Mouse (Mus musculus) liver, embryonic 14.5 days (tissue): ENCODE data around the gene Mex3d. TPM values are rescaled to one million over a fixed set of nuclear protein-coding genes. Genes with fewer than 3 reads are reported as not detected.
A peak's percentile ranks its signal among the peaks of the same experiment; 100 is the strongest.

ENCODE experiments used
- ATAC-seq: fragments of 200-750 bp; cut with Nextera tagmentation; 2 replicates; pipeline ENCODE4 v1.8.0; 2017; ENCODE audit warnings: moderate number of reproducible peaks, mild to moderate bottlenecking, moderate library complexity; ENCODE audit not compliant: insufficient read depth
- DNase-seq, 3 experiments: peaks; one replicate each; pipeline ENCODE4 v3.0.0-alpha.2; 2012 to 2013; ENCODE audit warnings: low read depth in 3 of 3, low spot score in 3 of 3
- H3K27ac ChIP-seq: fragments of 300-500 bp; sonication (generic); 2 replicates; pipeline ENCODE4 v1.5.1; 2014; ENCODE audit warnings: moderate library complexity, mild to moderate bottlenecking, control low read depth, inconsistent platforms
- H3K27me3 ChIP-seq: fragments of 300-500 bp; sonication (generic); 2 replicates; pipeline ENCODE4 v1.6.1; 2014; ENCODE audit warnings: mild to moderate bottlenecking, low read length, moderate library complexity; ENCODE audit not compliant: control insufficient read depth, insufficient read depth
- H3K36me3 ChIP-seq: fragments of 300-500 bp; sonication (generic); replicated peaks from 2 replicates; pipeline ENCODE4 v1.6.1; 2014; ENCODE audit warnings: low read depth; ENCODE audit not compliant: control insufficient read depth, insufficient read depth
- H3K4me1 ChIP-seq, 2 experiments: fragments of 200-500 bp in 1 of 2; fragments of 300-500 bp in 1 of 2; sonication (generic) in 1 of 2; replicated peaks; 2 replicates each; pipeline ENCODE4 v1.6.1; 2012 to 2014; ENCODE audit warnings: antibody characterized with exemption in 1 of 2, inconsistent platforms in 1 of 2, low read length in 1 of 2; ENCODE audit not compliant: control insufficient read depth in 2 of 2, insufficient read depth in 2 of 2
- H3K4me2 ChIP-seq: fragments of 300-500 bp; sonication (generic); 2 replicates; pipeline ENCODE4 v1.6.1; 2014; ENCODE audit warnings: low read depth, mild to moderate bottlenecking, control low read depth, moderate library complexity
- H3K4me3 ChIP-seq, 2 experiments: fragments of 200-500 bp in 1 of 2; fragments of 300-500 bp in 1 of 2; sonication (generic) in 1 of 2; 2 replicates each; pipeline ENCODE4 v1.5.1; 2012 to 2014; ENCODE audit warnings: low read depth in 2 of 2, low read length in 2 of 2, mild to moderate bottlenecking in 2 of 2, control low read depth in 1 of 2, inconsistent platforms in 1 of 2, moderate library complexity in 1 of 2; ENCODE audit not compliant: insufficient read depth in 1 of 2
- H3K9ac ChIP-seq: fragments of 300-500 bp; sonication (generic); replicated peaks from 2 replicates; pipeline ENCODE4 v1.6.1; 2014; ENCODE audit warnings: mild to moderate bottlenecking, control low read depth, moderate library complexity
- H3K9me3 ChIP-seq: fragments of 300-500 bp; sonication (generic); 2 replicates; pipeline ENCODE4 v1.6.1; 2016; ENCODE audit warnings: low read length, mixed read lengths; ENCODE audit not compliant: control insufficient read depth
- CTCF ChIP-seq: IDR thresholded peaks from 2 replicates; pipeline ENCODE4 v1.5.1; 2016; ENCODE audit warnings: antibody characterized with exemption, low read depth, control low read depth
- EP300 ChIP-seq: IDR thresholded peaks from 2 replicates; pipeline ENCODE4 v1.6.1; 2016; ENCODE audit warnings: antibody characterized with exemption, low read depth
- WGBS: fragments of 180-500 bp; shearing (Covaris S2); extraction: QIAGEN DNeasy Blood & Tissue Kit; methylation state at CpG from one replicate; pipeline ENCODE4 v1.1.7; 2014; ENCODE audit not compliant: insufficient replicate concordance; 5-methylcytosine and 5-hydroxymethylcytosine counted together
- polyA plus RNA-seq, 2 experiments: library from polyadenylated mRNA; depleted of rRNA in 1 of 2; stranded (reverse) in 1 of 2; unstranded in 1 of 2; fragments of >200 nt; fragmentation: Nextera tagmentation in 1 of 2; extraction: Ambion mirVana in 1 of 2; gene quantifications; 2 replicates each; pipeline versions ENCODE4 v1.2.1 to v1.2.3; 2012 to 2014

Mex3d gene
- polyA plus RNA-seq, 2 experiments: 0.55 to 3.3 TPM

DNA sequence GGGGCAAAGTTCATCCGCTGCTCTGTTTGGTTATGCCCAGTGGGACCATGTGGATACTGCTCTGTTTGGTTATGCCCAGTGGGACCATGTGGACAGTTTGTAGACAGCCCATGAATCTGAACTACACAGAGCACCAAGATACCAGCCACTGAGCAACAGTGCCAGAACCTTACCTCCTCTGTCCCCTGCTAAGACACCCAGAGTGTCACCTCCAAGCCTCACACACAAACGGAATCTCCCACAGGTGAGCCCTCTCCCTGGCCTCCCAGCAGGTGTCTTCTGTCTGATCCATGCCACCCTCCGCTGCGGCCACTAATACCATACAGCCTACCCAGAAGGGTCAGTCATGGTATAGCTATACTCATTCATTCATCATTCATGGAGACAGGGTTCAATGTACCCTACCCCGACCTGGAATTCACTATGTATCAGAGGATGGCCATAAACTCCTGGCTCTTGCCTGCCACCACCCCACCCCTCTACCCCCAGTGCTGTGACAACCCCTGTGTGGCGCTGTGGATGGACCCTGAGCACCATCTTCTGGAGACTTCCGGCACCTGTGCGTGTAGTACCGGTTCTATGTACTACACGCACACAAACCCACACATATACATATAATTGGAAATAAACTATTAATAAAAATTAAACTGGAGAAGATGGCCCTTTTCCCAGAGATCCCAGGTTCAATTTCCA is 18.2 kb upstream of the Mex3d start:
- H3K9me3 ChIP-seq: no peaks in the 10 kb centered on the region
- DNase-seq (no peak), ATAC-seq (no peak)
- no peak overlapping the region for H3K27ac ChIP-seq
- H3K4me1 ChIP-seq: peaks cover 16 to 20% of the 10 kb centered on the region in 2 experiments
- WGBS: 43% methylated on average over 10 of the region's 10 CpGs
- peak overlapping the region; percentile 79 to 85 for H3K4me3 ChIP-seq
- no peaks in the 10 kb centered on the region for H3K27me3 ChIP-seq
- TF ChIP-seq CTCF (peak; percentile 72), EP300 (no peak)
- peak overlapping the region; percentile 92 for H3K4me2 ChIP-seq
- H3K9ac ChIP-seq: peak overlapping the region; percentile 74
- H3K36me3 ChIP-seq: peaks cover 29% of the 10 kb centered on the region

DNA sequence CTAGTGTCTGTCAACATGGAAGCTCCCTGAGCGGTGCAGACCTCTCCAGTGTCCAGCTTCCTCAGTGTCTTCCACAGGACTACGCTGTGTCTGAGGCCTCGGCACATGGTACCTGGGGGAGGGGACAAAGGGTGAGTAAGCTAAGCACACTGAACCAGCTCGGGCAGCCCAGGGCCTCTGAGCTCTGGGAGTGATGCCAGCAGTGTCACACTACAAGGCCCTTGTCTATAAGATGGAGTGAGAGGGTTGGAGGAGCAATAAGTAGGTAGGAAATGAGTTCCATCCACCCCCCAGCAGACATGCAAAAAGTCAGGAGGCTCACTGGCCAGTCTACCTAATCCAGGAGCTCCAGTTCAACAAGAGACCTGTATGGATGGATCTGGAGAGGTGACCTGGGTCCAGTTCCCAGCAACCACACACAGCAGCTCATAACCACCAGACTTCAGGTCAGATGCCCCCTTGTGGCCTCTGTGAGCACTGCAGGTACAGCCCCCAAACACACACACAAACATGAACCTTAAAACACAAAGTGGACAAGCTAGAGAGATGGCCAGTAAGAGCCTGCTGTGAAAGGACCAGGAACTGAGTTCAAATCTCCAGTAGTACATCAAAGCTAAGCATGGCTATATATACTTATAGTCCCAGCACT is 15.7 kb upstream of the Mex3d start:
- Histone ChIP-seq H3K27ac (no peak overlapping the region), H3K4me3 (no peak overlapping the region), H3K9ac (no peak overlapping the region), H3K36me3 (peaks cover 19% of the 10 kb centered on the region), H3K4me1 (peaks cover 23 to 26% of the 10 kb centered on the region in 2 experiments), H3K9me3 (no peaks in the 10 kb centered on the region), H3K4me2 (no peak overlapping the region), H3K27me3 (no peaks in the 10 kb centered on the region)
- DNase-seq (no peak), ATAC-seq (no peak)
- WGBS: 82% methylated on average over 4 of the region's 4 CpGs
- peak; percentile 87 for TF ChIP-seq CTCF
- TF ChIP-seq EP300: no peak

DNA sequence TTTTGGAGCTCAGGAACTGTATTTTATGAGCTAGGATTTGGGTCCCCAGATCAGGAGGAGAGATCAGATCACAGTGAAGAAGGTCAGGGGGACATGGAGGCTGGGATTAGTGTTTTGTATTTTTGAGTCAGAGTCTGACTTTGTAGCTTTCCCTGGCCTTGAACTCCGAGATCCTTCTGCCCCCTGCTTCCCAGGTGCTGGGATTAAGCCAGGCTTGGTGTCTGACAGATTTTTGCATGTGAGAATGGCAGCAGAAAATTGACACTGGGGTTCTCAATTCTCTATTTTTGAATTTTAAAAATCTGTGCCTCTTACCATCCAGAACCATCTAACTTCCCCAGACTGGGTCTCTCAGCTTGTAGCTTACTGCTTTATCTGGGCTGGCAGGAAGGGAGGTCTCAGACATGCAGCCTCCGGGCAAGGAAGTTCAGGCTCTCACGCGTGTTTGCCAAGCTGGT is 13.3 kb upstream of the Mex3d start:
- peaks cover 24 to 27% of the 10 kb centered on the region in 2 experiments for H3K4me1 ChIP-seq
- H3K4me3 ChIP-seq: peak overlapping the region in 1 of 2 experiments; percentile 90; a peak in 1 of 4 replicates
- DNase-seq: no peak

DNA sequence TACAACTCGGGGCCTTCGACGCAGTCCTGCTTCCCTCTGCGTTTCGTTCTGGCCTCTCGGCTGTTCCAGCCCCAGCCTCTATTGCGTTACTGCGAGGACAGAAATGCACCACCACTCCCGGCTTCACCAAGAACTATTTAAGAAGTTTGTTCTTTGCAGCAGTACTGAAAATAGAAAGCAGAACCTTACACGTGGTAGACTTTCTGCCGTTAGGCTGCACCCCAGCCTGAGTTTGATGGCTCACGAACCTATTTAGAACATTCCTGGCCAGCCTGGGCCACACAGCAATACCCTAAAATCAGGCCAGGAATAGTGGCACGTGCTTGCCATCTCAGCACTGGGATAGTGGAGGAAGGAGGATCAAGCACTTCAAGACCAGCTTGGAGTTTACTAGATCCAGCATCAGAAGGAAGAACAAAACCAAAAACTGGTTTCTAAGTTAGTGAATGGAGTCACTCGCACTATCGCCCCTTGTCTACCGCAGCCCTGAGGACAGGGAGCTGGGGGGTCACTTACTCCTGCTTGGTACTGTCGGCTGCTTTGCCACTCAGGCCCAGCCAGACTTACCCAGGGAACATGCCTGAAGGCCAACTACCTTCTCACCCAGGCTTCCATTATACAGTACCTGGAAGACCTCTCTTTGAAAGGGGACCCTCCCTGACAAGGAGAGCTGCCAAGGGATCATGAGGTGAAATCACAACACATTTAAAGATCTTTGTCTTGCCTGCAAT is 12.7 kb upstream of the Mex3d start:
- WGBS: 12% methylated on average over 17 of the region's 17 CpGs
- Histone ChIP-seq H3K27me3 (no peaks in the 10 kb centered on the region), H3K27ac (peak overlapping the region; percentile 76), H3K4me1 (peaks cover 18 to 21% of the 10 kb centered on the region in 2 experiments), H3K4me2 (peak overlapping the region; percentile 91), H3K9me3 (no peaks in the 10 kb centered on the region), H3K36me3 (peaks cover 22% of the 10 kb centered on the region), H3K9ac (peak overlapping the region; percentile 82), H3K4me3 (peak overlapping the region; percentile 62 to 90)
- ATAC-seq (no peak), DNase-seq (no peak)
- TF ChIP-seq CTCF (no peak), EP300 (no peak)

More for the DNA sequence above, 13.3 kb upstream of the Mex3d start:
- Histone ChIP-seq H3K4me2 (peak overlapping the region; percentile 91), H3K27me3 (no peaks in the 10 kb centered on the region), H3K27ac (peak overlapping the region; percentile 76), H3K9me3 (no peaks in the 10 kb centered on the region), H3K36me3 (peaks cover 19% of the 10 kb centered on the region), H3K9ac (peak overlapping the region; percentile 82)
- WGBS: 54% methylated on average over 4 of the region's 4 CpGs
- no peak for ATAC-seq
- no peak for TF ChIP-seq CTCF
